Mouse (Mus musculus) testis, adult 10 weeks (tissue): ENCODE results near the gene Stx4a. TPM values are rescaled to one million over a fixed set of nuclear protein-coding genes. Genes with fewer than 3 reads are reported as not detected.

Experiments used
- polyA plus RNA-seq: library from polyadenylated mRNA; stranded (reverse); fragments of 350-450 nt; fragmentation: Illumina TruSeq; extraction: RNeasy Lipid Tissue Mini Kit (QIAGEN cat#74804); gene quantifications from one replicate; pipeline ENCODE4 v1.2.3, GENCODE M21; 2014; ENCODE audit warnings: low read depth, low replicate concordance

Gene Stx4a
- polyA plus RNA-seq = 3.1 TPM

DNA sequence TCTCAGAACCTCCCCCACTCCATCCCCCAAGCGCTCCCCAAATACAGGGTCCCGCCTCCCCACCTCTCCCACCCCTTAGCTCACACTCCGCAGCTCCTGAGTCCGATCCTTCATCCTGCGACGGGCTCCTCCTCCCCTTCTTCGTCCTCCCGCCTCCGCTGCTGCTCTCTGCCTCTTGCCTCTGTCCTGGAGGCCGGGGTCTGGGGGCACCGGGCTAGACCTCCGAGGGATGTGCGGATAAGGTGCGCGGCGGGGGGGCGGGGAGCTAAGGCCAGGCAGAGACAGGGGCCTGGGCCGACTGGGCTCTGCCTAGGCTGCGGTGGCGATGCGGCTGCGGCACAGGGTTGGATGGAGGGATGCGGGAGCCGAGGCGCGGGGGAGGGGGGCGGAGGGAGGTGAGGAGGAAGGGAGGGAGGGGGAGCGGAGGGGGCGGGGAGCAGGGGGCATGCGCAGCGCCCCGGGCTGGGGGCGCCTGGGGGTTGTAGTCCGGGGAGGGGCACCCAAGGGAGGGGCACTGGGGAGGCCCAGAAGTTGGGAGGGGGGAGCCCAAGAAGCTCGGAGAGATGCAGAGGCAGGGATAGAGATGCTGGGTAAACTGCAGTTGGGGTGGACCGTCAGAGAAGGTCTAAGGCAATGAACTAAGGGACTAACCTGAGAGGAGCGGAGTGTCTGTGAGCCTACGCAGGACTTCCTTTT is at the start of gene Stx4a, which contains the start of gene Stx1b:
TSS of gene Stx4a (plus strand) at position 119 of the 696 bp plus-strand sequence.
TSS of gene Stx1b (minus strand) at position 374 of the 696 bp plus-strand sequence.

DNA sequence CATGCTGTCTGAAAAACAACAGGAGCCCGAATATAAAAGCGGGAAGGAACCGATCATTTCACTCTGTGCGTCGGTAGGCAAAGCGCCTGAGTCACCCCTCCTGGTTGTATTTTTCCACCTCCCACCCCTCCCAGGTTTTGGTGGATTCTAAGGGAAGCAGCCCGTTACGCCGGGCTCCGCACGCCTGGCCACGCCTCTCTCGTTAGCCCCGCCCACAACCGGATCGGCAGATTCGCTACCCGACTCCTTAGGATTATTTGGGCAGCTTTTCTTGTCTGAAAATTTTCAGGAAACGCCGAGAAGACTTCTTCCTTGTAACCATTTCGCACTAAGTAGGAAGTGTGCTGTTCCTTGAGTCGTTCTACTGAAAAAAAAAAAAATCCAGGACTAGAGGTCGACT is 47.7 kb upstream of the Stx4a start, which contains the start of gene Setd1a:
TSS of gene Setd1a (plus strand) at position 245 of the 400 bp plus-strand sequence.

DNA sequence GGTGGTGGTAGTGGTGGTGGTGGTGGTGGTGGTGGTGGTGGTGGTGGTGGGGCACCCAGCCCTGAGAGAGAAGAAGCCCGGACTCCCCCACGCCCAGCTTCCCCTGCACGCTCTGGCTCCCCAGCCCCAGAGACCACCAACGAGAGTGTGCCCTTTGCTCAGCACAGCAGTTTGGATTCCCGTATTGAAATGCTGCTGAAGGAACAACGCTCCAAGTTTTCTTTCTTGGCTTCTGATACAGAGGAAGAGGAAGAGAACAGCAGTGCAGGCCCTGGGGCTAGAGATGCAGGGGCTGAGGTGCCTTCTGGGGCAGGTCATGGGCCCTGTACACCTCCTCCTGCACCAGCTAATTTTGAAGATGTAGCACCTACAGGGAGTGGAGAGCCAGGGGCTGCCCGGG is 38.8 kb upstream of the Stx4a start, which contains the start of gene Gm49388:
TSS of gene Gm49388 (plus strand) at position 301 of the 400 bp plus-strand sequence.

GRCm38 (mm10) chr7:127800435-127801009 is 23.6 kb upstream of the Stx4a start, which contains the start of gene Hsd3b7:
TSS of gene Hsd3b7 (plus strand) at chr7:127800604.

DNA sequence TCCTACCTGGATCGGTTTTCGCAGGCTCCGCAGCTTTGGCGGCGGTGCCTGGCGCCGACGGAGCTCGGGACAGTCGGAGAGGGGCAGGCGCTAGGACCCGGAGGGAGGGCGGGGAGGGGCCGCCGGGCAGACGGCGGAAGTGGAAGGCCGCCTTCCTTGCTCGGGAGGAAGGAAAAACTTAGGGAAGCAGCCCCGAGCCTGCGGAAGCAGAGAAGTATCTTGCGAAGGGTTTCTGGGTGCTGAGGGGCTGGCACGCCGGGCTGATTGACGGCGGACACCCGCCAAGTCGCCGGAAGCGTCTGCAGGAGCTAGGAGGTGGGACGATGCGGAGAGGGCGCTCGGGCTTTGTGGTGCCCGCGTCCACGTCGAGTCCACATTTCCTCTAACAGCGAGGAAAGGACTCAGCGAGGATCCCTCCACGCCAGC is 52.0 kb downstream of the Stx4a start, which contains the start of gene Zfp646:
TSS of gene Zfp646 (plus strand) at position 181 of the 426 bp plus-strand sequence.

GRCm38 (mm10) chr7:127876467-127877348 is 52.6 kb downstream of the Stx4a start, which contains the start of gene Zfp668:
TSS of gene Zfp668 (minus strand) at chr7:127876828.

DNA sequence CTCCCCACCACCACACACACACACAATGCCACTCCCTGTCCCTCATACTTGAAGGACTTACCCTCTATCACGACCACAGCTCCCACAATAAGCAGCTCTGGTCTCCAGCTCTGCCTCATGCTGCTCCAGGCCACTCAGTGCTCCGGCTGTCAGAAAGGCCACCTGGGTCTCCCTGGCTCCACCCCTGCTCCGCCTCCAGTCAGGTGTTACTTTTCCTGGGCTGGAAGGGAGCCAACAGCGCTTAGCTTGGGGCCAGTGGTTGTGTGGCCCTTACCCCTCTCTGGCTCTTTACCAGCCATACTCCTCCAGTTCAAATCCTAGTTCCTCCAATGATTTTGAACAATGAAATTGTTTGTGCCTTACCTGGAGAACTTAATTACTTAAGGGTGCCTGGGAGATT is 66.7 kb downstream of the Stx4a start, which contains the start of gene Prss53:
TSS of gene Prss53 (minus strand) at position 173 of the 400 bp plus-strand sequence.

DNA sequence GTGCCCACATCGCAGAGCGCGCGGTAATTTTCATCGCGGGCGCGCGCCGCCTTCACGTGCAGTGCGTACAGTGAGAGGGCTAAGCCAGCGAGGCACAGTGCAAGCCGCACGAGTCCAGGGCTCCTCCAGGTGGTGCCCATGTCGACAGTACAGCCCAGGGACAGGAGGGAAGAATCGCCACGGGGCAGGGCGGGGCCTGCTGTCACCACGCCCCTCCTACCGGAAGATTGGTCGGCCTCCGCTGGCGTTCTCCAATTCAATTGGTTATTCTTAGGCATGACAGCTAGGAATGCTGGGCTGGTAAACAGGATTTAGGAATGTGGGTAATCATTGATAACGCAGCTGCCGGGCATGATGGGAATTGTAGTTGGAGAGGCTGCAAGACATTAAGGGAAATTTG is 71.3 kb downstream of the Stx4a start, which contains the start of the genes Gm21974 and Vkorc1:
TSS of gene Gm21974 (minus strand) at position 13 of the 400 bp plus-strand sequence.
TSS of gene Vkorc1 (minus strand) at position 176 of the 400 bp plus-strand sequence.

Other genes with a start within 250 kb of the Stx4a start
- 22.2 TPM for gene Ccdc189, start 235.7 kb upstream of the Stx4a start, polyA plus RNA-seq
- gene Rnf40, start 235.5 kb upstream of the Stx4a start, polyA plus RNA-seq = 6.3 TPM
- gene Zfp629, start 208.5 kb upstream of the Stx4a start, polyA plus RNA-seq = 7.4 TPM
- 3.0 TPM for gene Bcl7c, start 115.4 kb upstream of the Stx4a start, polyA plus RNA-seq
- gene Ctf1, start 111.6 kb upstream of the Stx4a start, polyA plus RNA-seq = 5.1 TPM
- not detected for gene Ctf2, start 92.1 kb upstream of the Stx4a start, polyA plus RNA-seq
- 2.2 TPM for gene Fbxl19, start 79.8 kb upstream of the Stx4a start, polyA plus RNA-seq
- gene Orai3, start 54.5 kb upstream of the Stx4a start, polyA plus RNA-seq = 1.1 TPM
- 7.2 TPM for gene Setd1a, start 47.6 kb upstream of the Stx4a start, polyA plus RNA-seq
- not detected for gene Gm49388, start 38.7 kb upstream of the Stx4a start, polyA plus RNA-seq
- 1.9 TPM for gene Hsd3b7, start 23.7 kb upstream of the Stx4a start, polyA plus RNA-seq
- 0.49 TPM for gene Stx1b, start 255 bp downstream of the Stx4a start, polyA plus RNA-seq
- 21.3 TPM for gene Zfp646, start 51.9 kb downstream of the Stx4a start, polyA plus RNA-seq
- gene Zfp668, start 52.5 kb downstream of the Stx4a start, polyA plus RNA-seq = 0.91 TPM
- gene Prss53, start 66.7 kb downstream of the Stx4a start, polyA plus RNA-seq = not detected
- not detected for gene Gm21974, start 71.2 kb downstream of the Stx4a start, polyA plus RNA-seq
- 12.4 TPM for gene Vkorc1, start 71.3 kb downstream of the Stx4a start, polyA plus RNA-seq
- gene Bckdk, start 79.8 kb downstream of the Stx4a start, polyA plus RNA-seq = 0.62 TPM
- 52.0 TPM for gene Kat8, start 88.2 kb downstream of the Stx4a start, polyA plus RNA-seq
- not detected for gene Prss8, start 105.8 kb downstream of the Stx4a start, polyA plus RNA-seq
- gene Prss36, start 122.4 kb downstream of the Stx4a start, polyA plus RNA-seq = not detected
- 440 TPM for gene Fus, start 143.2 kb downstream of the Stx4a start, polyA plus RNA-seq
- gene Pycard, start 169.6 kb downstream of the Stx4a start, polyA plus RNA-seq = 0.52 TPM
- not detected for gene Trim72, start 179.7 kb downstream of the Stx4a start, polyA plus RNA-seq
- 0.57 TPM for gene Itgam, start 238.3 kb downstream of the Stx4a start, polyA plus RNA-seq
- gene Gm49368, start 238.4 kb downstream of the Stx4a start, polyA plus RNA-seq = not detected